Mouse (Mus musculus) forebrain, embryonic 13.5 days (tissue): ENCODE measurements around the gene Oaz2. TPM values are rescaled to one million over a fixed set of nuclear protein-coding genes. Genes with fewer than 3 reads are reported as not detected.

Experiments
- ATAC-seq: fragments of 200-750 bp; cut with Nextera tagmentation; 2 replicates; pipeline ENCODE4 v1.8.0; 2017
- H3K27ac ChIP-seq: fragments of 300-500 bp; sonication (generic); 2 replicates; pipeline ENCODE4 v1.5.1; 2015; ENCODE audit warnings: inconsistent platforms, mild to moderate bottlenecking, moderate library complexity
- H3K27me3 ChIP-seq: fragments of 300-500 bp; sonication (generic); 2 replicates; pipeline ENCODE4 v1.6.1; 2015; ENCODE audit warnings: mild to moderate bottlenecking, inconsistent platforms
- H3K36me3 ChIP-seq: fragments of 300-500 bp; sonication (generic); 2 replicates; pipeline ENCODE4 v1.6.1; 2015; ENCODE audit warnings: mild to moderate bottlenecking, inconsistent platforms; ENCODE audit not compliant: poor library complexity, severe bottlenecking
- H3K4me1 ChIP-seq: fragments of 300-500 bp; sonication (generic); 2 replicates; pipeline ENCODE4 v1.6.1; 2015; ENCODE audit warnings: inconsistent platforms
- H3K4me2 ChIP-seq: fragments of 300-500 bp; sonication (generic); 2 replicates; pipeline ENCODE4 v1.6.1; 2015; ENCODE audit warnings: inconsistent platforms, mild to moderate bottlenecking, moderate library complexity
- H3K4me3 ChIP-seq: fragments of 300-500 bp; sonication (generic); 2 replicates; pipeline ENCODE4 v1.5.1; 2015; ENCODE audit warnings: mild to moderate bottlenecking, inconsistent platforms
- H3K9ac ChIP-seq: fragments of 300-500 bp; sonication (generic); 2 replicates; pipeline ENCODE4 v1.6.1; 2015; ENCODE audit warnings: mild to moderate bottlenecking, inconsistent platforms
- H3K9me3 ChIP-seq: fragments of 300-500 bp; sonication (generic); replicated peaks from 2 replicates; pipeline ENCODE4 v1.6.1; 2016; ENCODE audit warnings: inconsistent platforms
- WGBS: fragments of 180-500 bp; shearing (Covaris S2); methylation state at CpG from one replicate; pipeline ENCODE4 v1.1.7; 2015; 5-methylcytosine and 5-hydroxymethylcytosine counted together
- polyA plus RNA-seq: library from polyadenylated mRNA; unstranded; fragments of >200 nt; fragmentation: Nextera tagmentation; extraction: Ambion mirVana; gene quantifications from 2 replicates; pipeline ENCODE4 v1.2.1, GENCODE M21; 2015

Gene Oaz2
- polyA plus RNA-seq, 1 experiment from 2014 or later: 273 TPM

DNA sequence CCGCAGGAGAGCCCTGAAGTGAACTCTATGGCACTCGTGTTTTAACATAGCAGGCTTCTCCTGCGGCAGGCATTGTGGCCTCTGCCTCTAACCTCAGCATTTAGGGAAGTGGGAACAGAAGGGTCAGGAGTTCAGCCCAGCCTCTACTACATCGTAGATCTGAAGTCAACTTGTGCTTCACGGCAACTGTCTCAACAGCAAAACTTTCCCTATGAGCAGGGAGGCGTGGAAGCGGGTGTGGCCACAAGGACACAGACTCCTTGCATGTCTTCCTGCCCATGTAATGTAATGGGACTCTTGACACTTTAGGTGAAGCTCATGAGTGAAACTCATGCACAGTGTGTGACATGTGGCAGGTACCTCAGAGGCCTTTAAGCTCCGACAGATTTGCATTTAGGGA, 12.3 kb upstream of the Oaz2 start:
- 89% methylated on average over 8 of the region's 8 CpGs for WGBS
- Histone ChIP-seq H3K27me3 (no peaks in the 10 kb centered on the region), H3K36me3 (no peaks in the 10 kb centered on the region), H3K4me1 (no peaks in the 10 kb centered on the region), H3K27ac (no peak overlapping the region), H3K9me3 (no peaks in the 10 kb centered on the region), H3K4me2 (no peak overlapping the region), H3K4me3 (no peak overlapping the region), H3K9ac (no peak overlapping the region)
- ATAC-seq: no peak

DNA sequence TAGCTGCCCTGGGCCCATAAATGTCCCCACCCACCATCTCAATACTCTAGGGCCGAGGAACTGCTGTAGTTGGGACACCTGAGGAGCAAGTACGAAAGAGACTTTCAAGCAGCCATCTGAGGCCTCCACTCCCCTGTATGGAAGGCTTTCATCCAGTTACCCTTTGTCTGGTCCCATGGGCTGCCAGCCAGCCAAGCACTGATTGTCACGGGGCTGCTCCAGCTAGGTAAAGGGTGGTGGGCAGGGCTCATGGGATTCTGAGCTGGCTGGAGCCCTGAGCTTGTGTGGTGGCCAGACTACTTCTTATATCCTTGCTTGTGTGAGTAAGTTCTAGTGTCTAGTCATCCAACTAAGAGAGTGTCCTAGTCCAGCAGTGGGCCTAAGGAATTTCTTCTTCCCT, 10.6 kb upstream of the Oaz2 start:
- WGBS: 67% methylated on average over 3 of the region's 3 CpGs
- Histone ChIP-seq H3K27ac (no peak overlapping the region), H3K36me3 (no peaks in the 10 kb centered on the region), H3K27me3 (no peaks in the 10 kb centered on the region), H3K4me3 (no peak overlapping the region), H3K4me1 (no peaks in the 10 kb centered on the region), H3K4me2 (no peak overlapping the region), H3K9me3 (no peaks in the 10 kb centered on the region), H3K9ac (no peak overlapping the region; the same call in 1 of the 2 replicates)
- ATAC-seq: no peak

DNA sequence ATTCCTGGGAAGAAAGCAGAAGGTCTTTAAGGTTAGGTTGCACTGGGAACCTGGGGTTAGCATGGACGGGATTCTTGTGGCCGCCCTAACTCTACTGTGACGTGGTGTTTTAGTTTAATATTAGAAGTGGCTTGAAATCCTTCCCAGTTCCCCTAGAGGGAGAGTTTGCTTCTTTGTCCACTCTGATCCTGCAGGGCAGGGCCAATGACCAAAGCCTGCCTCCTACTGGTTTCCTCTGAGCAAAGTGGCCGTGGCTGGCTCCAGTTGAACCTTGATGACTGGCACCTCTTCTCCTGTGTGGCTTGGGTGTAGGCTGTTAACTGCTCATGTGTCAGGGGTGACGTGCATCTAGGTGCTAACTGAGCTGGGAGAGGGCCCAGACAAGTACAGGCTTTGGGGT, 6.8 kb upstream of the Oaz2 start:
- no peak for ATAC-seq
- Histone ChIP-seq H3K4me1 (no peaks in the 10 kb centered on the region), H3K9me3 (no peaks in the 10 kb centered on the region), H3K9ac (no peak overlapping the region), H3K4me2 (no peak overlapping the region), H3K27ac (no peak overlapping the region), H3K27me3 (no peaks in the 10 kb centered on the region), H3K36me3 (no peaks in the 10 kb centered on the region), H3K4me3 (no peak overlapping the region)
- WGBS: 52% methylated on average over 5 of the region's 5 CpGs

DNA sequence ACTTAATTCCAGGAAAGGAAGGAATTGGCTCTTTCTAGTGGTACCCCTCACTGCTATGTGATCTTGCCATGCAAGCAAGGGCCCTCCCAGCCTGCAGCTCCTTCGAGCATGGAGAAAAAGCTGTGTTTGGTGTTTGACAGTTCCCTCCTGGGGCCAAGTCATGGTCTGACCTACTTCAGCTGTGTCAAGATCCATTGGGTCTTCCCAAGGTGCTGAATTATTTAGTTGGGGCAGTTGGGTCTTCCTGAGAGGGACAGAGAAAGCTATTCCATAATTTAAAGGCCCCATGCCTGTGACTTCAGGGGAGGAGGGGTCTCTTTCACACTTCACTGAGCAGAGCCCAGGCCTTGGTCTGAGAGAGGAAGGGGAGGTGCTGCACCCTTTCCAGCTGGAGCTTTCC, 6.3 kb upstream of the Oaz2 start:
- no peaks in the 10 kb centered on the region for H3K27me3 ChIP-seq
- no peak overlapping the region for H3K27ac ChIP-seq
- no peaks in the 10 kb centered on the region for H3K9me3 ChIP-seq
- ATAC-seq: no peak
- no peaks in the 10 kb centered on the region for H3K36me3 ChIP-seq
- no peaks in the 10 kb centered on the region for H3K4me1 ChIP-seq
- H3K4me3 ChIP-seq: no peak overlapping the region
- H3K4me2 ChIP-seq: no peak overlapping the region
- no peak overlapping the region for H3K9ac ChIP-seq
- 64% methylated on average over 1 of the region's 1 CpGs for WGBS

DNA sequence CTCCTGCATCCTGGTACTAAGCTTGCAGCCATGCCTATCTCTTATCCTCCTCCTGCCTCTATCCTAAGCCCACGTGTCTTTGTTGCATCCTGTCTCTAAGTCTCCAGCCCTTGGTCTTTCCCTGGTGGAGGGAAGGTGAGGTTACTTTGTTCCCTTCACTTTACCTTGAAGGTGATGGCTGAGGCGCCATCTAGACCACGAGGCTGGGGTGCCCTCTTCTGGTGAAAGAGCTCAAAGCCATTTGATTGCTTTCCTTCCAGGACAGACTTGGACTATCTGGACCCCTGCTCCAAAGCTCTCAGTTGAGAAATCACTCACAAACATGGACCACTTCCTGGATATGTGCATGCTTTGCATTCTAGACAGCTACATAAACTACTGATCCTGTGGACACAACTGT, 3.6 kb upstream of the Oaz2 start:
- no peak overlapping the region for H3K9ac ChIP-seq
- H3K4me3 ChIP-seq: no peak overlapping the region
- no peak overlapping the region for H3K4me2 ChIP-seq
- no peaks in the 10 kb centered on the region for H3K36me3 ChIP-seq
- WGBS: 5% methylated on average over 3 of the region's 3 CpGs
- no peak overlapping the region for H3K27ac ChIP-seq
- ATAC-seq: no peak
- H3K27me3 ChIP-seq: no peaks in the 10 kb centered on the region
- H3K4me1 ChIP-seq: no peaks in the 10 kb centered on the region
- H3K9me3 ChIP-seq: no peaks in the 10 kb centered on the region

DNA sequence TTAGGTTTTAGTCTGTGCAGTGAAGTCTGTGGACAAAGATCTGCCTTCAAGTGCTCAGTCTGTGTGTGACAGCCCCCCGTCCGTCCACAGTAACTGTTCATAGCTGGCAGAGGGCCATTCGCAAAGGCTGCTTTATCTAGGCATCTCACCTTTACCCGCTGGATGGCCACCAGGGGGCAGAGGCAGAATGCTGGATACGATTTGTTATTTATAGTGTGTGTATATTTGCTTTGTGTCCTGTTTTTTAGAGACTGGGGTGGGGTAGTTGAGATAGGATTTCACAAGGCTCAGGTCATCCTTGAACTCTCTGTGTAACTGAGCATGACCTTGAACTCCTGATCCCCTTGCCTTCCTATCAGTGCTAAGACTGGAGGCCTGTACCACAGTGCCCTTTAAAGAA, 1.8 kb upstream of the Oaz2 start:
- WGBS: 19% methylated on average over 5 of the region's 5 CpGs
- ATAC-seq: 0 out of 2 replicates have a peak, but pooled peaks have one; percentile 19
- no peak overlapping the region for H3K27ac ChIP-seq

DNA sequence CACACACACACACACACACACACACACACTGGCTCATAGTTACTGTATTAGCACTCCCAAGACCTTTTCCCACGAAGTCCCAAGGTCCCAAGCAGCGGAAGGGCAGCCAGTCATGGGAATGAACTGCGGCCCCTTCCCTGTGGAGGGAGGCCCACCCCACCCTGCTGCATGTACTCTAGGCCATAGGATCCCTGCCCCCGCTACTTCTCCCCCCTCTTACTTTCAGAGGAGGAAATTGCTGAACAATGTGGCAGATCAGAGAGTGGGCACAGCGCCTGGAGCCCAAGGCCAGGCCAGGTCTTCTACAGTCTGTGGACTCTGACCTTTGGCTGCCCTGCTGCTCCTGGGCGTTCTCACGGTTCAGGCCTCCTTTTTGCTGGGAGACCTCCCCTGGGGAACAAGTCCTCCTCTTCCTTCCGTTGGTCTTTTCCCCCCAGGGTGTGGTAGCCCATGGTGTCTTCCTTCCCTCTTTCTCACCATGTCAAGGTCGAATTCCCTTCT, 3.7 kb downstream of the Oaz2 start:
- Histone ChIP-seq H3K9ac (no peak overlapping the region), H3K27ac (no peak overlapping the region), H3K36me3 (no peaks in the 10 kb centered on the region), H3K4me2 (no peak overlapping the region), H3K9me3 (no peaks in the 10 kb centered on the region), H3K27me3 (no peaks in the 10 kb centered on the region), H3K4me1 (peaks cover 7% of the 10 kb centered on the region), H3K4me3 (no peak overlapping the region)
- no peak for ATAC-seq
- 67% methylated on average over 9 of the region's 9 CpGs for WGBS

More for the DNA sequence above, 1.8 kb upstream of the Oaz2 start:
- Histone ChIP-seq H3K9me3 (no peaks in the 10 kb centered on the region), H3K27me3 (no peaks in the 10 kb centered on the region), H3K4me3 (no peak overlapping the region), H3K4me1 (no peaks in the 10 kb centered on the region), H3K4me2 (no peak overlapping the region), H3K9ac (no peak overlapping the region), H3K36me3 (no peaks in the 10 kb centered on the region)

DNA sequence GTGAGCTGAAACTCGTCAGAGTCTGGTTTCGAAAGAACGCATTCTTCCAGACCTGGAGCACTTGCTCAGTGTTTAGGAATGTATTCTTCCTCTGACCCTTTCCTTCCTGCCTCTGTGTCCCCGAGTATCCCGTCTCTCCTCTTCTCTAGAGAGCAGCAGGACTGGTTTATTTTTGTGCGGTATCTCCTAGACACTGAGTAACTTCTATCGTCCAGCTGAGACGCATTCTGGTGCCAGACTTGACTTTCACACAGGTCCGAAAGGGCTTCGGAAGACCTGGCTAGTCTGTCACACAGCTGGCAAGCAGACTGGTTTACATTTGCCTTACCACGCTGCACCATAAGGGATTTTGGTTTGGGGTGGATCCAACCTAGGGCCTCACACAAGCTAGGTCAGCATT, 5.2 kb downstream of the Oaz2 start:
- no peak overlapping the region for H3K27ac ChIP-seq
- WGBS: 85% methylated on average over 11 of the region's 11 CpGs
- no peaks in the 10 kb centered on the region for H3K27me3 ChIP-seq
- H3K4me2 ChIP-seq: no peak overlapping the region
- ATAC-seq: no peak
- H3K9me3 ChIP-seq: no peaks in the 10 kb centered on the region
- peaks cover 17% of the 10 kb centered on the region for H3K4me1 ChIP-seq
- no peak overlapping the region for H3K9ac ChIP-seq
- no peaks in the 10 kb centered on the region for H3K36me3 ChIP-seq
- H3K4me3 ChIP-seq: no peak overlapping the region

DNA sequence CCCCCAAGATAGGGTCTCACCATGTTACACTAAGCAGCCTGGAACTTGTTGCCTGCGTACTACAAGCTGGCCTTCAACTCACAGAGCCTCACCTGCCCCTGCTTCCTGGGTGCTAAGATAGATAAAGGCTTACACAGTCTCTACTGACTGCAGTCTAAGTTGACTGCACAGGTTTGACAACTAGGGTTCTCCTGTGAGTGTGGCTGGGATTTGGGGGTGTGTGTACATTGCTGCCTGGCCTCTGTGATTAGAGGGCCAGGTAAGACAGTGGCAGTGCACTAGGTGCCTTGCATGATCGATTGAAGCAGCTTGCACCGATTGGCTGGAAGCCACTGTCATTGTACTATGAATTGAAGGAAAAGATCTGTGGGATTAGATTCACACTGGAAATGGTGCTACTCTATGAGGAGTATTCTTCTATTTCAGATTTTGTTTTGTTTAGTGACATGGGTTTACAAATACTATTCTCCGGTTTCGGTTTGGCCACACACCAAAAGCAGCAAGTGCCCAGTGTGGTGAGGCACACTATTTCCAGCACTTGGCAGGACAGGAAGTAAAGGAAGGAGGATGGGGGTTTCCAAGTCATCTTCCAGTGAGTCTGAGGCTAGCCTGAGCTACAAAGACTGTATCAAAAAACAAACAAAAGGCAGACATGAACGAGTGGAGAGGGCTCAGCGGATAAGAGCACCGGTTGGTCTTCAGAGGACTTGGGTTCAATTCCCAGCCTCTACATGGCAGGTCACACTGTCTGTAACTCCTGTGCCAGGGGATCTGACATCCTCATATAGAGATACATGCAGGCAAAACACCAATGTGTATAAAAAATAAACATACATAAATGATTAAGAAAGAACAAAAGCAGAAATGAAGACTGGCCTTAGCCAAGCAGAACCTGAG, 7.9 kb downstream of the Oaz2 start:
- H3K4me1 ChIP-seq: peaks cover 44% of the 10 kb centered on the region
- H3K4me2 ChIP-seq: peak overlapping the region; percentile 71
- peak; percentile 68 for ATAC-seq
- H3K9ac ChIP-seq: peak overlapping the region; percentile 87
- peaks cover under 1% of the 10 kb centered on the region; the same call in 1 of the 2 replicates for H3K36me3 ChIP-seq
- H3K4me3 ChIP-seq: peak overlapping the region; percentile 66
- WGBS: 58% methylated on average over 8 of the region's 8 CpGs
- no peaks in the 10 kb centered on the region for H3K27me3 ChIP-seq
- peak overlapping the region; percentile 70 for H3K27ac ChIP-seq
- no peaks in the 10 kb centered on the region for H3K9me3 ChIP-seq

DNA sequence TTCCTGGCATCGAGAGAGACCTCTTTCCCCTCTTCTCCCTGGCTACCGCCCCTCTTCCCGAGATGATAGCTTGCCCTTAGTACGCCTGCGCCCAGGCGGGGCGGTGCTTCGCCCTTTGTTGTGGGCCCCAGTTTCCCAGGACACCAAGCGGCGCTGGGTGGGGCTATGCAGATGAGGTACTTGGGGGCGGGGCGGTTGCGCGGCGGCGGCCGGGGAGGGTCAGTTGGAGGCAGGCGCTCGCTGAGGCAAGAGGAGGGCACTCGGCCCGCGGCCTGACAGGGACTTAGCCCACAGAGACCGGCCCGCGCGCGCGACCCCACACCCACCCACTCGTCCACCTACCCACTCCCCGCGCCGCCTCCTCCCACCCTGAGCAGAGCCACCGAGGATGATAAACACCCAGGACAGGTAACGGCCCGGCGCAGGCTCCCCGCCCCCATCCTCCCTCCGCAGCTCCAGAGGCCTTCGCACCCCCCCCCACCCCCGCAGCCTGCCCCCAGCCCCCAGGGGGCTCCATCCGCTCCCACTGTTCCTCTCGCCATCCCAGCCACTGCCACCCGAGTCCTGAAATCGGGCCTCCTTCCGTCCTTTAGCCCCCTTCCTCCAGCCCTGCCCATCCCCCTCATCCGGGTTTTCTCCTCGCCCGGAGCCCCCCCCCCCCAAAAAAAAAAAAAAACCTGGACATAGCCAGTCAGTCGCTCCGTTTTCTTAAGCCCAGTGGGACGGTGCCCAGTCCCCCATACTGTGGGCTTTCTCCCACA, 8.7 kb downstream of the Oaz2 start:
- H3K27me3 ChIP-seq: no peaks in the 10 kb centered on the region
- H3K9me3 ChIP-seq: no peaks in the 10 kb centered on the region
- ATAC-seq: peak; percentile 98
- under 1% methylated on average over 40 of the region's 51 CpGs for WGBS
- H3K27ac ChIP-seq: peak overlapping the region; percentile 70
- H3K9ac ChIP-seq: peak overlapping the region; percentile 87
- H3K36me3 ChIP-seq: peaks cover 3% of the 10 kb centered on the region; the same call in 1 of the 2 replicates
- peaks cover 52% of the 10 kb centered on the region for H3K4me1 ChIP-seq
- peak overlapping the region; percentile 71 for H3K4me2 ChIP-seq
- H3K4me3 ChIP-seq: peak overlapping the region; percentile 66

DNA sequence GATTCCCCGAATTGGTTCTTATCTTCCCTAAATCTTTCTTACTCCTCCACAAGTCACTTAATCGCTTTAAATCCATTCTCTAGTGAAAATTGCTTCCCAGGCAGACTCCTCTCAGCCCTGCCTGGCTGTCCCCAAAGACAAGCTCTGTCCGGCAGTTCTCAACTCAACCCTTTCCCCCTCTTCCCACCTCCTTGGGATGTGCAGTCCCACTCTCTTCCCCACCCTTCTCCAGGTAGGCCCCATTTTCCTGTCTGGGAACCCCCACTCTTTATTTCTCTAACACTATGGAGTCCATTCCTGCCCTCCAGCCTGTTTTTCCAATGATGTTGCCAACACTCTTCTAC, 9.3 kb downstream of the Oaz2 start:
- Histone ChIP-seq H3K27me3 (no peaks in the 10 kb centered on the region), H3K4me1 (peaks cover 55% of the 10 kb centered on the region), H3K9me3 (no peaks in the 10 kb centered on the region), H3K27ac (peak overlapping the region; percentile 70; the same call in 1 of the 2 replicates), H3K4me3 (peak overlapping the region; percentile 66), H3K4me2 (peak overlapping the region; percentile 71), H3K36me3 (peaks cover 3% of the 10 kb centered on the region; the same call in 1 of the 2 replicates), H3K9ac (peak overlapping the region; percentile 87)
- ATAC-seq: no peak
- WGBS: 1% methylated on average over 3 of the region's 3 CpGs

DNA sequence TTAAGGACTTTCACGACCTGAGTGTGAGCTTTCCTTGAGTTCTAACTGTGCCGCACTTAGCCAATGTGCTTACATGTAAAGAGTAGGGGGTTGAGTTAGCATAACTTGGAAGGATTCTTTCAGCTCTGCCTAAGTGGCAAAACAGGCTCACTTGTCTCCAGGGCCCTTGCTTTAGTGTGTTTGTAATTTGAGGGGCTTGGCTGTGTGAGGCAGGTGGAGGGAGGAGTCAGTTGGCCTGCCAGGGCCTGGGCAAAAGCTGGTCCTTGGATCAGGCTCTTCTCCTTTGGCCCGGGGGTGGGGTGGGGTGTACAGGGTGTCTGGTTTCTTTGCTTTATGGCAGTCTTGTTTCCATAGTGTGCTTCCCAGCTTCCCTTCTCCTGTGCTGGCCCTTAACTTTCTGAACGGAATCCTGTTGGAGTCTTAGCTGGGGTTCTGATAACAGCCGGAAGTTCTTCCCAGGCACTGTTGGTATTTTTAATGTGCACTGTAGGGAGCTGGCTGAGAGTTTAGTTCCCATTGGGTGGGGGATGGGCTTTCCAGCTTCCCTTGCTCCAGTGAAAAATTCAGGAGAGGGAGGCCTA, 11.5 kb downstream of the Oaz2 start:
- Histone ChIP-seq H3K9me3 (no peaks in the 10 kb centered on the region), H3K27me3 (no peaks in the 10 kb centered on the region), H3K4me2 (peak overlapping the region; percentile 71), H3K4me1 (peaks cover 61% of the 10 kb centered on the region), H3K9ac (peak overlapping the region; percentile 45; the same call in 1 of the 2 replicates), H3K36me3 (peaks cover 3% of the 10 kb centered on the region; the same call in 1 of the 2 replicates), H3K4me3 (peak overlapping the region; percentile 19), H3K27ac (peak overlapping the region; percentile 27; the same call in 1 of the 2 replicates)
- ATAC-seq: no peak
- WGBS: 26% methylated on average over 5 of the region's 5 CpGs
